Mouse (Mus musculus) adrenal gland, postnatal 25 days (tissue): ENCODE measurements around the gene Rubcnl. TPM values are rescaled to one million over a fixed set of nuclear protein-coding genes. Genes with fewer than 3 reads are reported as not detected.
A peak's percentile ranks its signal among the peaks of the same experiment; 100 is the strongest.

Experiments used
- DNase-seq: peaks from one replicate; pipeline ENCODE4 v3.0.0; 2021; ENCODE audit warnings: mixed read lengths
- total RNA-seq: library from RNA; stranded (reverse); gene quantifications from 2 replicates; pipeline ENCODE4 v1.2.3, GENCODE M21; 2021

Rubcnl gene
- total RNA-seq, 1 experiment from 2014 or later = 0.58 TPM

DNA sequence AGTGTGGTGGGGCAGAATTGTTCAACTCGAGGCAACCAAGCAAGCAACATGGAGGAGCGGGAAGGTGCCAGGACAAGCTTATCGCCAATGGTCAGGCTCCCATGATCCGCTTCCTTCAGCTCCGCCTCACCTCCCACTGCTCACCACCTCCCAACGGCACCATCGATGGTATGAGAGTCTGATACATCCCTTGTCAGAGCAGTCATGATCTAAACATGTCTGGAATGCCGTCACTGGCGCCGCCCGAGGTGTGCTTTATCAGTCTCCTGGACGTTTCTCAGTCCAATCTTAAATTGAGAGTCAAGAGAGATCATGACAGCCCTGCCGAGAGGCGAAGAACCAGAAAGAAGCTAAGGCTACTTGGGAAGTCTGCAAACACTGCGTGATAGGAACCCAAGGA, 55.3 kb downstream of the Rubcnl start:
- DNase-seq = no peak

DNA sequence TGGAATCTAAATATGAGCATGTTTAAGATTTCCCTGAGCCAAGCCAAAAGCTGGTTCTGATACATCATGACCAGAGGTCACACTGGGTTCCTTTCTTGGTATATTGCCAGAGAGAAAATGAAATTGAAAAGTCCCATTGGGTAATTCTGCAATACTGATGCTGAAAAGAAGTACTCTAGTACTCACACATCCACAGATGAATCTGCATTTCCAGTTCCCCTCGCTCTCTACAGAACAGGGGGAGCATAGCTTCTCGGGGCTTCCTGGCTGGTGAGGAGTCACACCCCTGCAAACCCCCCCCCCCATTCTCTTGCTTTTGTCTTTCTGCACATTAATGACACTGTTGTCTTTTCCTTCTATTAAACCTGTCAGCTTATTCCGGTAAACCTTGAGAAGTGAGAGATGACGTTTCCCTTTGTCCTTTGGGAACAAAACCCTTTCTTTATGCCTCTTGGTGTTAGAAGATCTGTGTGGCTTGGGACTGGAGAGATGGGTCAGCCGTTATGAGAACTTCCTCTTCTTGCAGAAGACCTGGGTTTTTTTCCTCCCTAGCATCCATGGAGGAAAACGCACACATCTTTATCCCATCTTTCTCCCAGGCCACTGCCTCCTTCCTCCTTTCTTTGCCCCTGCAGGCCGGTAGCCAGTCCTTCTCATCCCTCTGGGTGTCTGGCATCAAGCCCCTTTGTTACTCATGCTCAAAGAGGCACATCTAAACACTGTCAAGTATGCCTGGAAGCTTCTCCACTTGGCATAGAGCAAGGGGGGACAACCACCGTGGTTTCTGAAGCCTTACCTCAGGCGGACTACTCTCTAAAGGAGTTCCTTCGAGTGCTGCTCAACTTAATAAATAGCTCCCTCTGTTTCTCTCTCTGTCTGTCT, 59.7 kb downstream of the Rubcnl start:
- DNase-seq = no peak

DNA sequence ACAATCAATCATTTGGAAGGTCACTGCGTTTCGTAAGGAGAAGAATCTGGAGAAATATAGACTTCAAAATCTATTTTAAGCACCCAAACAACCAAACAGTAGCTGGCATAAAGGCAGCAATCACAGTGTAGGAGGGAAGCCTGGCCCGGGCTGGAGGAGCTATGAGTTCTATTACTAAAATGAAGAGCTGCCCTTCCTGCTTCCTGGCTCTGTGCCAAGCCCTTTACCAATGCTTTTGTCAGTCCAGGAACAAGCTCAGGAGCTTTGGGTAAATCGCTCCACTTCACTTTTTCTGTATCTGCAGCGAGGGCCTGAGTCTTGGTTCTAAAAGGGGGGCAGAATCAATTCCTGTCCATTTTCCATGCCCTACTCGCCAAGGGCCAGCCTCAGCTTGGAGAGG, 62.1 kb downstream of the Rubcnl start:
- DNase-seq = peak; percentile 24

Other genes starting within 250 kb of the Rubcnl start
- gene Lrch1, start 68.2 kb upstream of the Rubcnl start, total RNA-seq = 11.7 and 20.5 TPM in 2 replicates
- not detected in 2 replicates for gene Lrrc63, start 114.9 kb downstream of the Rubcnl start, total RNA-seq
- gene Lcp1, start 115.1 kb downstream of the Rubcnl start, total RNA-seq = 8.9 and 11.1 TPM in 2 replicates
- 3.8 TPM in 1 of 2 replicates, not detected in the other for gene Cpb2, start 226.3 kb downstream of the Rubcnl start, total RNA-seq